Mouse (Mus musculus) liver, postnatal 0 days (tissue): ENCODE data around the gene Slc3a2.

ENCODE experiments used
- CTCF ChIP-seq: sonication (generic); IDR thresholded peaks from 2 replicates; pipeline ENCODE4 v1.5.1; 2016; ENCODE audit warnings: antibody characterized with exemption, low read depth
- EP300 ChIP-seq: IDR thresholded peaks from 2 replicates; pipeline ENCODE4 v1.6.1; 2016; ENCODE audit warnings: antibody characterized with exemption, low read depth, mild to moderate bottlenecking

DNA sequence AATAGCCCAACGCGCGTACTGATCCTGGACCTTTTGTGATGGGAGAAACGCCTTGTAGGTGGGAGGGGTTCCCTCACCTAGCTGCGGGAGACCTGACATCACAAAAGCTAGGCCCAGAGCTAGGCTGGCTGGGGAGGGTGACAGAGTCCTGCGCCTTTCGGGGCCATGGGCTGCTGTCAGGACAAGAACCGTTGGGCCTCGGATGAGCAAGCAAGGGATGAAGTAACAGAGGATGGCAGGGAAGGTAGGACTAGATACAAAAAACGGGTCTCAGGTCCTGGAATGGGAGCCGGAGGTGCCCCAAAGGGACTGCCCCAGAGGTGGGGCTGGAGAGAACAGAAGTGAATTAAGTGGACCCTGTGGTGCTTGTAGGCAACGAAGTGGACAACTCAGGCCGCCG is 17.4 kb upstream of the Slc3a2 start, which contains the start of gene 1700092M07Rik:
- no peak for TF ChIP-seq CTCF
- TF ChIP-seq EP300, result no peak
